Mouse (Mus musculus) CH12.LX (cell line): ENCODE results near the gene Tmco4. TPM values are rescaled to one million over a fixed set of nuclear protein-coding genes. Genes with fewer than 3 reads are reported as not detected.

Source experiments
- DNase-seq: peaks from one replicate; pipeline ENCODE4 v3.0.0-alpha.2; 2013; ENCODE audit errors: extremely low read depth
- H3K27ac ChIP-seq: 2 replicates; pipeline ENCODE4 v1.5.1; 2012; ENCODE audit warnings: low read depth, mild to moderate bottlenecking, control low read depth, moderate library complexity; ENCODE audit not compliant: insufficient read depth
- H3K27me3 ChIP-seq: replicated peaks from 2 replicates; pipeline ENCODE3; 2012; ENCODE audit warnings: inconsistent platforms
- H3K36me3 ChIP-seq, 2 experiments: replicated peaks in 1 of 2; 2 replicates each; pipeline versions ENCODE3 to v1.6.1; 2012; ENCODE audit warnings: inconsistent platforms in 1 of 2, low read length in 1 of 2, mild to moderate bottlenecking in 1 of 2, mixed read lengths in 1 of 2, moderate library complexity in 1 of 2; ENCODE audit not compliant: control insufficient read depth in 1 of 2, insufficient read depth in 1 of 2
- H3K4me1 ChIP-seq, 2 experiments: 2 replicates each; pipeline ENCODE4 v1.6.1; 2012; ENCODE audit warnings: inconsistent platforms in 1 of 2, moderate library complexity in 1 of 2; ENCODE audit not compliant: insufficient read depth in 2 of 2, control insufficient read depth in 1 of 2
- H3K4me2 ChIP-seq: 2 replicates; pipeline ENCODE4 v1.6.1; 2012; ENCODE audit warnings: low read depth, mild to moderate bottlenecking, control low read depth; ENCODE audit not compliant: poor library complexity, insufficient read depth, severe bottlenecking
- H3K4me3 ChIP-seq, 3 experiments: fragments of 150-350 bp in 1 of 3; sonication (generic) in 1 of 3; replicated peaks in 1 of 3; 2 replicates each; pipeline versions ENCODE3 to v1.5.1; 2011 to 2012; ENCODE audit warnings: low read depth in 2 of 3, low read length in 2 of 3, mild to moderate bottlenecking in 2 of 3, moderate library complexity in 2 of 3, control low read depth in 1 of 3, improper control_type of control experiment in 1 of 3, inconsistent platforms in 1 of 3, mixed read lengths in 1 of 3; ENCODE audit not compliant: poor library complexity in 1 of 3
- H3K79me2 ChIP-seq: replicated peaks from 2 replicates; pipeline ENCODE4 v1.6.1; 2012; ENCODE audit warnings: mild to moderate bottlenecking, moderate library complexity; ENCODE audit not compliant: control insufficient read depth, poor library complexity, insufficient read depth, severe bottlenecking; ENCODE audit errors: extremely low read depth
- H3K9ac ChIP-seq: 2 replicates; pipeline ENCODE4 v1.6.1; 2012; ENCODE audit warnings: low read depth, mild to moderate bottlenecking, control low read depth, moderate library complexity; ENCODE audit not compliant: insufficient read depth
- H3K9me3 ChIP-seq: replicated peaks from 2 replicates; pipeline ENCODE3; 2012; ENCODE audit warnings: low read length, inconsistent platforms, mixed read lengths
- BHLHE40 ChIP-seq: IDR thresholded peaks from 2 replicates; pipeline ENCODE4 v1.6.1; 2011; ENCODE audit warnings: mild to moderate bottlenecking, low read depth, low read length, improper control_type of control experiment
- CHD2 ChIP-seq: IDR thresholded peaks from 2 replicates; pipeline ENCODE4 v1.6.1; 2011; ENCODE audit warnings: low read length, improper control_type of control experiment
- CTCF ChIP-seq, 2 experiments: IDR thresholded peaks in 1 of 2; conservative IDR thresholded peaks in 1 of 2; 2 replicates each; pipeline ENCODE4 v1.5.1; 2011 to 2012; ENCODE audit warnings: low read depth in 2 of 2, low read length in 2 of 2, improper control_type of control experiment in 1 of 2, inconsistent platforms in 1 of 2, mild to moderate bottlenecking in 1 of 2, moderate library complexity in 1 of 2
- E2F4 ChIP-seq: IDR thresholded peaks from 2 replicates; pipeline ENCODE4 v1.6.1; 2011; ENCODE audit warnings: low read depth, low read length, improper control_type of control experiment; ENCODE audit not compliant: insufficient replicate concordance
- ELF1 ChIP-seq: IDR thresholded peaks from 2 replicates; pipeline ENCODE4 v1.6.1; 2014; ENCODE audit warnings: low read depth, mild to moderate bottlenecking, inconsistent platforms, low read length, improper control_type of control experiment
- EP300 ChIP-seq: IDR thresholded peaks from 2 replicates; pipeline ENCODE4 v1.6.1; 2011; ENCODE audit warnings: low read length, improper control_type of control experiment
- ETS1 ChIP-seq: conservative IDR thresholded peaks from 2 replicates; pipeline ENCODE4 v1.6.1; 2012; ENCODE audit warnings: low read depth, mild to moderate bottlenecking, inconsistent platforms, low read length, improper control_type of control experiment, moderate library complexity
- GABPA ChIP-seq: IDR thresholded peaks from 2 replicates; pipeline ENCODE4 v1.6.1; 2012; ENCODE audit warnings: low read depth, low read length, improper control_type of control experiment, inconsistent platforms; ENCODE audit not compliant: insufficient replicate concordance
- JUN ChIP-seq: IDR thresholded peaks from 2 replicates; pipeline ENCODE4 v1.6.1; 2011; ENCODE audit warnings: low read depth, mild to moderate bottlenecking, low read length, improper control_type of control experiment, moderate library complexity; ENCODE audit not compliant: insufficient read depth
- JUND ChIP-seq: conservative IDR thresholded peaks from 2 replicates; pipeline ENCODE4 v1.6.1; 2011; ENCODE audit warnings: low read depth, low read length, improper control_type of control experiment
- MAFK ChIP-seq: IDR thresholded peaks from 2 replicates; pipeline ENCODE4 v1.6.1; 2011; ENCODE audit warnings: low read length, improper control_type of control experiment; ENCODE audit not compliant: insufficient replicate concordance
- MAX ChIP-seq: IDR thresholded peaks from 2 replicates; pipeline ENCODE4 v1.6.1; 2011; ENCODE audit warnings: low read length, improper control_type of control experiment
- MAZ ChIP-seq: IDR thresholded peaks from 2 replicates; pipeline ENCODE4 v1.6.1; 2012; ENCODE audit warnings: low read depth, mild to moderate bottlenecking, inconsistent platforms, low read length, improper control_type of control experiment, moderate library complexity
- MEF2A ChIP-seq: IDR thresholded peaks from 2 replicates; pipeline ENCODE4 v1.6.1; 2014; ENCODE audit warnings: low read depth, mild to moderate bottlenecking, inconsistent platforms, low read length, improper control_type of control experiment, borderline replicate concordance
- MXI1 ChIP-seq: IDR thresholded peaks from 2 replicates; pipeline ENCODE4 v1.6.1; 2011; ENCODE audit warnings: mild to moderate bottlenecking, low read depth, low read length, improper control_type of control experiment
- MYC ChIP-seq: IDR thresholded peaks from 2 replicates; pipeline ENCODE4 v1.6.1; 2011; ENCODE audit warnings: low read depth, mild to moderate bottlenecking, improper control_type of control experiment, low read length
- NELFE ChIP-seq: IDR thresholded peaks from 2 replicates; pipeline ENCODE4 v1.6.1; 2011; ENCODE audit warnings: low read depth, low read length, improper control_type of control experiment
- NRF1 ChIP-seq: IDR thresholded peaks from 2 replicates; pipeline ENCODE4 v1.6.1; 2014; ENCODE audit warnings: low read depth, mild to moderate bottlenecking, inconsistent platforms, low read length, improper control_type of control experiment, moderate library complexity
- POLR2A ChIP-seq: IDR thresholded peaks from 2 replicates; pipeline ENCODE4 v1.6.1; 2011; ENCODE audit warnings: low read depth, mild to moderate bottlenecking, improper control_type of control experiment, low read length
- POLR2AphosphoS2 ChIP-seq: IDR thresholded peaks from 2 replicates; pipeline ENCODE4 v1.6.1; 2011; ENCODE audit warnings: low read depth, low read length, improper control_type of control experiment
- RAD21 ChIP-seq: IDR thresholded peaks from 2 replicates; pipeline ENCODE4 v1.6.1; 2011; ENCODE audit warnings: low read depth, mild to moderate bottlenecking, low read length, improper control_type of control experiment, moderate library complexity
- RCOR1 ChIP-seq: conservative IDR thresholded peaks from 2 replicates; pipeline ENCODE4 v1.6.1; 2012; ENCODE audit warnings: low read depth, mild to moderate bottlenecking, inconsistent platforms, low read length, improper control_type of control experiment
- SIN3A ChIP-seq: IDR thresholded peaks from 2 replicates; pipeline ENCODE4 v1.6.1; 2012; ENCODE audit warnings: low read length, improper control_type of control experiment, inconsistent platforms
- SMC3 ChIP-seq: IDR thresholded peaks from 2 replicates; pipeline ENCODE4 v1.6.1; 2011; ENCODE audit warnings: low read depth, low read length, improper control_type of control experiment
- TCF12 ChIP-seq: IDR thresholded peaks from 2 replicates; pipeline ENCODE4 v1.6.1; 2014; ENCODE audit warnings: low read depth, mild to moderate bottlenecking, inconsistent platforms, low read length, improper control_type of control experiment
- USF1 ChIP-seq: IDR thresholded peaks from 2 replicates; pipeline ENCODE4 v1.6.1; 2014; ENCODE audit warnings: low read depth, mild to moderate bottlenecking, inconsistent platforms, low read length, improper control_type of control experiment
- USF2 ChIP-seq: conservative IDR thresholded peaks from 2 replicates; pipeline ENCODE4 v1.6.1; 2011; ENCODE audit warnings: low read depth, low read length, improper control_type of control experiment
- ZC3H11A ChIP-seq: IDR thresholded peaks from 2 replicates; pipeline ENCODE4 v1.6.1; 2012; ENCODE audit warnings: low read depth, mild to moderate bottlenecking, inconsistent platforms, low read length, improper control_type of control experiment
- ZKSCAN1 ChIP-seq: IDR thresholded peaks from 2 replicates; pipeline ENCODE4 v1.6.1; 2012; ENCODE audit warnings: low read depth, inconsistent platforms, low read length, improper control_type of control experiment, borderline replicate concordance
- ZMIZ1 ChIP-seq: IDR thresholded peaks from 2 replicates; pipeline ENCODE4 v1.6.1; 2012; ENCODE audit warnings: low read depth, mild to moderate bottlenecking, inconsistent platforms, low read length, improper control_type of control experiment
- ZNF384 ChIP-seq: IDR thresholded peaks from 2 replicates; pipeline ENCODE4 v1.6.1; 2012; ENCODE audit warnings: low read depth, low read length, improper control_type of control experiment, inconsistent platforms
- dilution Hi-C: fragments of 300-500 bp; cut with MboI; formaldehyde crosslinking; loops from 2 replicates; pipeline ENCODE4 v1.14.3; 2020; ENCODE audit warnings: low sequenced_read_pairs; ENCODE audit not compliant: extremely low pct_unique_long_range_greater_than_20kb, extremely low pct_ligation_motif_present
- in situ Hi-C: fragments of 300-500 bp; cut with MboI; formaldehyde crosslinking; loops from 3 replicates; pipeline ENCODE4 v1.14.3; 2019; ENCODE audit warnings: low sequenced_read_pairs, low pct_ligation_motif_present, low pct_unique_long_range_greater_than_20kb, mixed read lengths
- polyA plus RNA-seq: library from polyadenylated mRNA; unstranded; fragments of >175 nt; gene quantifications from 2 replicates; pipeline ENCODE4 v1.2.1, GENCODE M21; 2012; ENCODE audit warnings: low read depth; ENCODE audit not compliant: insufficient read length
- total RNA-seq, 2 experiments: library from RNA; depleted of rRNA; stranded (reverse); fragments of 300-350 nt in 1 of 2; fragments of >200 nt in 1 of 2; gene quantifications; 2 replicates each; pipeline ENCODE4 v1.2.3; 2012 to 2014

Tmco4 gene
- total and polyA plus RNA-seq, 3 experiments = 20.3 to 22.2 (median 21.7) TPM

DNA sequence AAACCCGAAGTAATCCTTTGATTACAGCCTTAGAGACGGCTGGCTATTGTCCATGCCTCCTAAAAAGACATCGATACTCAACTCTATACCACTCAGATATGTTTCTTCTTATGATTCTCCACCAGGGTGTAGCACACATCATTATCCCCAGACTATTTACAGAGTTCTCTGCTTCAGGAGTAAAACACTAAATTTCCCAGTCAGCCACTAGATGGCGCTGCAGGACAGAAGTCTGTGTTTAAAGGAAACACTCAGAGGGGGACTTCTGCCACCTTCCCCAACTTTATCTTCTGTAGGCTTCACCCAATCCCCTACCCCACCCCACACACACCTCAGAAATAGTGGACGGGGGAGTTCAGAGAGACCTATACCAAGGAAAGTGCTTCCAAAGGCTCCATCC, 113.3 kb downstream of the Tmco4 start:
- no peak overlapping the region for H3K27ac ChIP-seq
- no peaks in the 10 kb centered on the region for H3K27me3 ChIP-seq
- in situ Hi-C loops (loop anchor here (5.0 to 10.0 kb wide), 3 partner anchors 46 to 199 kb away; partner anchors contain the start of gene Minos1), dilution Hi-C loops (no loop called here)
- H3K4me2 ChIP-seq = no peak overlapping the region
- TF ChIP-seq ZNF384 (no peak), POLR2AphosphoS2 (no peak), CHD2 (no peak), RAD21 (peak; percentile 99), MXI1 (no peak), MEF2A (no peak), ELF1 (no peak), ZC3H11A (peak; percentile 68), MAZ (no peak), JUND (0 out of 2 replicates have a peak, but pooled peaks have one; percentile 15), SIN3A (0 out of 2 replicates have a peak, but pooled peaks have one; percentile 40), CTCF (conservative IDR thresholded peaks at IDR 0.05 in 1 of 2, IDR thresholded peaks at IDR 0.05 in 1 of 2; ENCODE audit: low read depth in 2 of 2, low read length in 2 of 2) (peak; percentile 78 to 97), TCF12 (no peak), USF2 (no peak), SMC3 (peak; percentile 84), POLR2A (no peak)
- DNase-seq = peak; percentile 90
- peaks cover 5 to 22% of the 10 kb centered on the region in 2 experiments; a peak in 3 of 4 replicates for H3K4me1 ChIP-seq
- peaks cover 0 to 6% of the 10 kb centered on the region in 2 experiments for H3K36me3 ChIP-seq
- no peaks in the 10 kb centered on the region for H3K9me3 ChIP-seq
- no peak overlapping the region for H3K9ac ChIP-seq
- no peaks in the 10 kb centered on the region for H3K79me2 ChIP-seq
- H3K4me3 ChIP-seq = no peak overlapping the region

- H3K9me3 ChIP-seq = no peaks in the 10 kb centered on the region
- H3K27me3 ChIP-seq = no peaks in the 10 kb centered on the region
- H3K4me3 ChIP-seq = peak overlapping the region in 2 of 3 experiments; percentile 13 to 33
- DNase-seq = peak; percentile 58
- H3K4me2 ChIP-seq = no peak overlapping the region
- H3K27ac ChIP-seq = no peak overlapping the region
- H3K79me2 ChIP-seq = no peaks in the 10 kb centered on the region
- TF ChIP-seq MAFK (no peak), ZKSCAN1 (no peak), JUND (no peak), MXI1 (no peak), ETS1 (no peak), GABPA (no peak), MAZ (no peak), SIN3A (no peak), JUN (no peak), MYC (no peak), BHLHE40 (peak; percentile 48; the same call in 1 of the 2 replicates), ZC3H11A (no peak), SMC3 (no peak), USF1 (peak; percentile 54), NELFE (no peak), MAX (no peak), EP300 (no peak), RCOR1 (no peak), NRF1 (no peak), ZMIZ1 (no peak), RAD21 (no peak), E2F4 (no peak), ELF1 (peak; percentile 67), USF2 (no peak; the same call in 1 of the 2 replicates)
- peaks cover 5 to 22% of the 10 kb centered on the region in 2 experiments; a peak in 3 of 4 replicates for H3K4me1 ChIP-seq
- peaks cover 0 to 6% of the 10 kb centered on the region in 2 experiments for H3K36me3 ChIP-seq
- dilution Hi-C loops = no loop called here
- in situ Hi-C loops = loop anchor here (5.0 to 10.0 kb wide), 3 partner anchors 45 to 198 kb away; partner anchors contain the start of gene Minos1
- no peak overlapping the region for H3K9ac ChIP-seq
These were observed 114.3 kb downstream of the Tmco4 start for GRCm38 (mm10) chr4:139086984-139087383.
